Mouse (Mus musculus): ENCODE results near the gene Mdm1. TPM values are rescaled to one million over a fixed set of nuclear protein-coding genes. Genes with fewer than 3 reads are reported as not detected.

The Mdm1 gene
- polyA plus RNA-seq, 1 experiment from 2014 or later, result 55.0 TPM

Other genes starting within 250 kb of the Mdm1 start
- gene Il22, start 63.1 kb downstream of the Mdm1 start, polyA plus RNA-seq (2016; fragmentation: Nextera tagmentation; extraction: Ambion mirVana), result not detected in 2 replicates
- gene Gm32717, start 99.0 kb downstream of the Mdm1 start, polyA plus RNA-seq (2016; fragmentation: Nextera tagmentation; extraction: Ambion mirVana), result 0.10 and 0.14 TPM in 2 replicates
- gene Gm32802, start 116.9 kb downstream of the Mdm1 start, polyA plus RNA-seq (2016; fragmentation: Nextera tagmentation; extraction: Ambion mirVana), result 0.10 and 0.14 TPM in 2 replicates
- gene Iltifb, start 153.2 kb downstream of the Mdm1 start, polyA plus RNA-seq (2016; fragmentation: Nextera tagmentation; extraction: Ambion mirVana), result not detected in 2 replicates
- gene Gm9040, start 185.2 kb downstream of the Mdm1 start, polyA plus RNA-seq (2016; fragmentation: Nextera tagmentation; extraction: Ambion mirVana), result not detected in 2 replicates
- gene Gm9044, start 190.6 kb downstream of the Mdm1 start, polyA plus RNA-seq (2016; fragmentation: Nextera tagmentation; extraction: Ambion mirVana), result not detected in 2 replicates
- gene Gm9045, start 196.0 kb downstream of the Mdm1 start, polyA plus RNA-seq (2016; fragmentation: Nextera tagmentation; extraction: Ambion mirVana), result 0.10 TPM in 1 of 2 replicates, not detected in the other
- gene Gm9046, start 201.4 kb downstream of the Mdm1 start, polyA plus RNA-seq (2016; fragmentation: Nextera tagmentation; extraction: Ambion mirVana), result not detected in 2 replicates
- not detected in 2 replicates for gene Gm9048, start 206.9 kb downstream of the Mdm1 start, polyA plus RNA-seq (2016; fragmentation: Nextera tagmentation; extraction: Ambion mirVana)
- 0.10 TPM in 1 of 2 replicates, not detected in the other for gene Gm9049, start 212.3 kb downstream of the Mdm1 start, polyA plus RNA-seq (2016; fragmentation: Nextera tagmentation; extraction: Ambion mirVana)